Mouse (Mus musculus) C2C12 (cell line): ENCODE measurements at regions not wholly inside any gene's neighbourhood (a gene's known extent, or its start where the extent isn't known, plus 50 kb on each side); places are given as distances from the start of the nearest gene placed in this dataset.

ENCODE experiments used
- CEBPB ChIP-seq: IDR thresholded peaks from one replicate; pipeline ENCODE4 v1.6.1; 2011; ENCODE audit warnings: low read depth, mild to moderate bottlenecking, control low read depth, moderate library complexity
- CTCF ChIP-seq: IDR thresholded peaks from one replicate; pipeline ENCODE4 v1.5.1; 2011; ENCODE audit not compliant: control insufficient read depth, insufficient read depth, insufficient read length
- FOSL1 ChIP-seq: IDR thresholded peaks from one replicate; pipeline ENCODE4 v1.8.0; 2011; ENCODE audit warnings: mild to moderate bottlenecking, low read length; ENCODE audit not compliant: poor library complexity, insufficient read depth, severe bottlenecking
- MAX ChIP-seq: IDR thresholded peaks from one replicate; pipeline ENCODE4 v1.6.1; 2011; ENCODE audit warnings: mild to moderate bottlenecking, control low read depth
- MYOD1 ChIP-seq: IDR thresholded peaks from one replicate; pipeline ENCODE4 v1.6.1; 2011; ENCODE audit warnings: low read depth; ENCODE audit not compliant: control insufficient read depth, insufficient read length
- MYOG ChIP-seq: IDR thresholded peaks from one replicate; pipeline ENCODE4 v1.6.1; 2011; ENCODE audit not compliant: control insufficient read depth, insufficient read length; ENCODE audit errors: extremely low read depth
- USF1 ChIP-seq: IDR thresholded peaks from one replicate; pipeline ENCODE4 v1.6.1; 2011; ENCODE audit warnings: low read depth, mild to moderate bottlenecking, control low read depth, moderate library complexity

GRCm38 (mm10) chr17:76046438-76046837, 494.7 kb upstream of the Fam98a start:
- TF ChIP-seq CTCF (no peak), CEBPB (no peak), USF1 (no peak), MAX (no peak), FOSL1 (no peak), MYOG (no peak), MYOD1 (no peak)
